Comparison of ENCODE assay signal across 17 mouse cellular contexts in genomic region chr11:117105850-117106249, GRCm38 (mm10). TPM values are rescaled to one million over a fixed set of nuclear protein-coding genes. Genes with fewer than 3 reads are reported as not detected.
A peak's percentile ranks its signal among the peaks of the same experiment; 100 is the strongest.
DNase-seq lines count a peak whose midpoint lies in the region; ATAC-seq and TF ChIP-seq lines count a peak whose summit lies in the region.
"Had no signal": no experiment of that assay in that cellular context is flagged by ENCODE, and none has a peak within 500 bp of the region (broad histone marks: within the 10 kb centered on the region; RNA-seq: fewer than 3 reads in every experiment).

No protein-coding gene starts in this region.

- peak; percentile 15; the same call in 1 of the 2 replicates for ATAC-seq in frontal cortex, adult (ENCODE audit: low TSS enrichment)
- ATAC-seq in megakaryocyte-erythroid progenitor cell, adult 5-6 weeks (replicated peaks; ENCODE audit: low FRiP score, low TSS enrichment, poor library complexity, severe bottlenecking) = 0 out of 2 replicates have a peak, but pooled peaks have one; percentile 47
- ATAC-seq: CD4-positive, CD25-positive, alpha-beta regulatory T cell, adult 4 months; forebrain, embryonic 15.5 days had no signal

- H3K4me3 ChIP-seq in layer of hippocampus, adult 2 months = no peak overlapping the region
- H3K4me3 ChIP-seq: embryonic facial prominence, embryonic 12.5 days; forebrain, embryonic 15.5 days; heart, adult 2 months had no signal

- H3K27ac ChIP-seq in layer of hippocampus, adult 2 months = peak overlapping the region; percentile 25; the same call in 1 of the 2 replicates
- H3K27ac ChIP-seq: forebrain, embryonic 15.5 days; heart, adult 2 months had no signal

- no peak for TF ChIP-seq CTCF in layer of hippocampus, adult 2 months (conservative IDR thresholded peaks at IDR 0.05)

- DNase-seq in frontal cortex, postnatal 10 days (ENCODE audit: low spot score in 2 of 2) = no peak
- DNase-seq in layer of hippocampus, adult 2 months (ENCODE audit: low spot score in 2 of 2) = no peak
- DNase-seq in layer of hippocampus, postnatal 36 days = no peak
- DNase-seq in brain, adult 2 months (ENCODE audit: low read depth, low spot score) = peak; percentile 75
- no peak for DNase-seq in testis, postnatal 10 days (ENCODE audit: low spot score)
- DNase-seq: adrenal gland, postnatal 10 days; B cell, adult 2 months; cerebellum, adult 11-12 months; cerebellum, adult 9-10 months; cerebellum, postnatal 25 days; gastrocnemius, postnatal 14 days; heart, adult 2 months had no signal

RNA-seq across cellular contexts. Expression of gene Sec14l1, which starts 9.1 kb away (rescaled TPM):
- 100 to 1,000 TPM; 226 to 239 TPM for total RNA-seq in layer of hippocampus, adult 2 months (2021)
- 100 to 1,000 TPM; 227 to 241 TPM for total RNA-seq in layer of hippocampus, postnatal 36 days (2021)
- 13.5 and 14.4 TPM in 2 replicates for total RNA-seq in megakaryocyte-erythroid progenitor cell, adult 5-6 weeks (2014; fragmentation: Nextera tagmentation)
- 6.7 and 10.6 TPM in 2 replicates for total RNA-seq in megakaryocyte-erythroid progenitor cell, adult 5-6 weeks (2017)

Comparison
In these comparisons a context has a peak if more than half of its experiments do, and no peak if none do; other contexts are left out.
1. RNA of gene Sec14l1, which starts 9.1 kb away (total RNA-seq): 227 to 241 TPM in layer of hippocampus, postnatal 36 days and 226 to 239 TPM in layer of hippocampus, adult 2 months; 6.7 to 14.4 TPM in megakaryocyte-erythroid progenitor cell, adult 5-6 weeks; every median in the first group is over 10 times any median in the second.